Mouse (Mus musculus) T-helper 2 cell (primary cell): ENCODE measurements around the gene Psme2.

Experiments used
- in situ Hi-C: fragments of 300-600 bp; cut with MboI, MseI; formaldehyde crosslinking; loops from one replicate; pipeline ENCODE4 v1.15.1; 2025; ENCODE audit warnings: high pct_unique_total_duplicates

Gene Psme2

GRCm38 (mm10) chr14:55590748-55591330 is at the start of gene Psme2:
Gene Psme2 (minus strand): TSS chr14:55591113.
- in situ Hi-C loops = no loop called here

- in situ Hi-C loops = loop anchor here (5.0 kb wide), 1 partner anchor 35 kb away; the partner anchor contains the start of gene Irf9
These were observed 46.9 kb upstream of the Psme2 start, which contains the start of gene Gm49378 for GRCm38 (mm10) chr14:55637795-55638194. Gene Gm49378 (minus strand): TSS chr14:55637895.

GRCm38 (mm10) chr14:55635523-55636007 is 44.7 kb upstream of the Psme2 start, which contains the start of gene Ipo4:
Gene Ipo4 (minus strand): TSS chr14:55635957.
- in situ Hi-C loops = loop anchor here (5.0 kb wide), 1 partner anchor 33 kb away; the partner anchor contains the start of gene Irf9

GRCm38 (mm10) chr14:55634874-55635522 is 44.1 kb upstream of the Psme2 start:
- in situ Hi-C loops = loop anchor here (5.0 kb wide), 1 partner anchor 33 kb away; the partner anchor contains the start of gene Irf9

GRCm38 (mm10) chr14:55629312-55629711 is 38.4 kb upstream of the Psme2 start:
- in situ Hi-C loops = loop anchor here (10.0 kb wide), 1 partner anchor 65 kb away; the partner anchor contains the start of genes A730061H03Rik and Dcaf11

- in situ Hi-C loops = loop anchor here (10.0 kb wide), 1 partner anchor 63 kb away; the partner anchor contains the start of genes A730061H03Rik and Dcaf11
These were observed 37.3 kb upstream of the Psme2 start for GRCm38 (mm10) chr14:55628077-55628827.

- in situ Hi-C loops = no loop called here
These were observed 27.7 kb upstream of the Psme2 start for GRCm38 (mm10) chr14:55618486-55619195.

- in situ Hi-C loops = no loop called here
These were observed 26.9 kb upstream of the Psme2 start, which contains the start of gene Rec8 for GRCm38 (mm10) chr14:55617822-55618221. Gene Rec8 (plus strand): TSS chr14:55618037.

- in situ Hi-C loops = no loop called here
These were observed 25.9 kb upstream of the Psme2 start for GRCm38 (mm10) chr14:55616844-55617243.

GRCm38 (mm10) chr14:55615876-55616275 is 25.0 kb upstream of the Psme2 start:
- in situ Hi-C loops = no loop called here

- in situ Hi-C loops = loop anchor here (5.0 kb wide), 1 partner anchor 48 kb away; the partner anchor contains the start of gene Mdp1
These were observed 23.8 kb upstream of the Psme2 start for GRCm38 (mm10) chr14:55614565-55615178.

GRCm38 (mm10) chr14:55613346-55613745 is 22.4 kb upstream of the Psme2 start:
- in situ Hi-C loops = loop anchor here (5.0 kb wide), 1 partner anchor 49 kb away; the partner anchor contains the start of gene Mdp1

- in situ Hi-C loops = no loop called here
These were observed 17.4 kb upstream of the Psme2 start for GRCm38 (mm10) chr14:55608339-55608738.

- in situ Hi-C loops = no loop called here
These were observed 15.0 kb upstream of the Psme2 start for GRCm38 (mm10) chr14:55605743-55606459.

- in situ Hi-C loops = loop anchor here (5.0 kb wide), 1 partner anchor 32 kb away; the partner anchor contains the start of genes Gm49378 and Ipo4
These were observed 13.9 kb upstream of the Psme2 start for GRCm38 (mm10) chr14:55604823-55605222.

GRCm38 (mm10) chr14:55603633-55604576 is 13.0 kb upstream of the Psme2 start:
- in situ Hi-C loops = loop anchor here (5.0 kb wide), 1 partner anchor 33 kb away; the partner anchor contains the start of genes Gm49378 and Ipo4

GRCm38 (mm10) chr14:55603271-55603632 is 12.3 kb upstream of the Psme2 start, which contains the start of gene Irf9:
Gene Irf9 (plus strand): TSS chr14:55603571.
- in situ Hi-C loops = loop anchor here (5.0 kb wide), 1 partner anchor 34 kb away; the partner anchor contains the start of genes Gm49378 and Ipo4
